Mouse (Mus musculus): ENCODE measurements around the gene Kmt2e. TPM values are rescaled to one million over a fixed set of nuclear protein-coding genes. Genes with fewer than 3 reads are reported as not detected.

The Kmt2e gene
- polyA plus RNA-seq, 1 experiment from 2014 or later = 27.5 TPM

DNA sequence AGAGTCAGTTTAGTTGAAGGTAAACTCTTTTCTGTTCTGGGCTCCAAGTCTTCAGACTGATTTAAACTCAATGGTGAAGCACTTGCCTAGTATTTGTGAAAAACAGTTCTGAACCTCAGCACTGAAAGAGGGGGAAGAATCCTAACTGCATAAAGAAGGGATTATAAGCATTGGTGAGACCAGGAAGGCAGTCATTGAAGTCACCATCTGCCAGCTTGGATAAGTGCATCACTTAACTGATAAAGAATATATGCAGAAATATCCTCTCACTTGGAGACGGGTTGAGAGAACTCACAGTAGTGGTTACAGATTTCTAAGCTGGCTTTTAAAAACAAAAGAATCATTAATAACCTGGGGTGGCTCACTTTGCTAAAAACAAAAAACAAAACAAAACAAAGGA, 6.7 kb upstream of the Kmt2e start:
- H3K4me2 ChIP-seq (ENCODE audit: low read depth, low read length) = no peak overlapping the region
- no peak overlapping the region for H3K9ac ChIP-seq (replicated peaks)
- peaks cover 46% of the 10 kb centered on the region for H3K4me1 ChIP-seq (ENCODE audit: insufficient read depth)
- no peaks in the 10 kb centered on the region for H3K9me3 ChIP-seq (ENCODE audit: low read length)
- WGBS (ENCODE audit: insufficient replicate concordance) = 49% methylated on average over 1 of the region's 1 CpGs
- no peak for DNase-seq
- TF ChIP-seq CTCF (IDR thresholded peaks at IDR 0.05; ENCODE audit: low read depth) (no peak), EP300 (IDR thresholded peaks at IDR 0.05; ENCODE audit: low read depth) (0 out of 2 replicates have a peak, but pooled peaks have one; percentile 20)
- H3K36me3 ChIP-seq (replicated peaks; ENCODE audit: insufficient read depth, low read length) = peaks cover 28% of the 10 kb centered on the region
- no peak overlapping the region for H3K27ac ChIP-seq (ENCODE audit: low read depth)
- ATAC-seq = no peak
- no peak overlapping the region for H3K4me3 ChIP-seq (ENCODE audit: low read depth, low read length)
- H3K27me3 ChIP-seq (ENCODE audit: insufficient read depth, low read length) = no peaks in the 10 kb centered on the region

DNA sequence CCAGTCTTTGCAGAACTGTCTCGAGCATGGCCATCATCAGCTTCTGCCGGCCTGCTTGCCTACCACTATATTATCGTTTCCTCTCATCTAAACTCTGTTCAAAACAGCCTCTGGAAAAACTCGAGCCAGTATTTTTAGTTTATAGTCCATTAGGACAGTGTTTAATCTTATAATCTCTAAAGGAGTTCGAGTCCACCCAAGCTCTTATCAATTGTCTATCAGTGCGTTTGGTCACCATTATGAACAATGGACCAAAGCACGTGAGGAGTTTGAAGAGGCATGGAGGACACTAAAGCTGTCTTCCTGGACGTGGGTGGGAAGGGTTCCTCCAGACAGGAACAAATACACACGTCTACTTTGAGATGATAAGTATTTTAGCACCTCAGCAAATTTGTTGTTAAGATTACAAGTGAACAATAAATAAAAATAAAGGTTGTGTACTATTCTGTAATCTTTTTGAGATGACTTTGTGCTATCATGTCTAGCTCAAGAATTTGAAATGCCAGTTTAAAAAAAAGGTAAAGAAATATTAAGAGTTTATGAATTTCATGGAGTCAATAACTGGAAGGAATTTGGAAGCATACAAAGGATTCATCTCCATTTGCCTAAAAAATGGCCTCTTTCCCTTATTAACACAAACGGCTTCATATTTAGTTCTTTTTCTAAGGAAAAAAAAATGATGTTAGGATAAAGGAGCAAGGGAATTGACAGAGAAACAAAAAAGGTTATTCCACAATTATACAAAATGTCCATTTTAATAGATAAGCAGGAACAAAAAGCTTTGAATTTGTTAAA, 3.0 kb upstream of the Kmt2e start:
- Histone ChIP-seq H3K4me3 (ENCODE audit: low read depth, low read length) (peak overlapping the region; percentile 91), H3K27ac (ENCODE audit: low read depth) (peak overlapping the region; percentile 49; the same call in 1 of the 2 replicates), H3K4me2 (ENCODE audit: low read depth, low read length) (peak overlapping the region; percentile 82), H3K9me3 (ENCODE audit: low read length) (no peaks in the 10 kb centered on the region), H3K27me3 (ENCODE audit: insufficient read depth, low read length) (no peaks in the 10 kb centered on the region), H3K9ac (replicated peaks) (peak overlapping the region; percentile 59), H3K36me3 (replicated peaks; ENCODE audit: insufficient read depth, low read length) (0 out of 2 replicates have a peak, but pooled peaks cover 8% of the 10 kb centered on the region), H3K4me1 (ENCODE audit: insufficient read depth) (peaks cover 40% of the 10 kb centered on the region)
- WGBS (ENCODE audit: insufficient replicate concordance) = 8% methylated on average over 10 of the region's 10 CpGs
- no peak for TF ChIP-seq EP300 (IDR thresholded peaks at IDR 0.05; ENCODE audit: low read depth)
- TF ChIP-seq CTCF (IDR thresholded peaks at IDR 0.05; ENCODE audit: low read depth) = no peak
- no peak for ATAC-seq
- no peak for DNase-seq

DNA sequence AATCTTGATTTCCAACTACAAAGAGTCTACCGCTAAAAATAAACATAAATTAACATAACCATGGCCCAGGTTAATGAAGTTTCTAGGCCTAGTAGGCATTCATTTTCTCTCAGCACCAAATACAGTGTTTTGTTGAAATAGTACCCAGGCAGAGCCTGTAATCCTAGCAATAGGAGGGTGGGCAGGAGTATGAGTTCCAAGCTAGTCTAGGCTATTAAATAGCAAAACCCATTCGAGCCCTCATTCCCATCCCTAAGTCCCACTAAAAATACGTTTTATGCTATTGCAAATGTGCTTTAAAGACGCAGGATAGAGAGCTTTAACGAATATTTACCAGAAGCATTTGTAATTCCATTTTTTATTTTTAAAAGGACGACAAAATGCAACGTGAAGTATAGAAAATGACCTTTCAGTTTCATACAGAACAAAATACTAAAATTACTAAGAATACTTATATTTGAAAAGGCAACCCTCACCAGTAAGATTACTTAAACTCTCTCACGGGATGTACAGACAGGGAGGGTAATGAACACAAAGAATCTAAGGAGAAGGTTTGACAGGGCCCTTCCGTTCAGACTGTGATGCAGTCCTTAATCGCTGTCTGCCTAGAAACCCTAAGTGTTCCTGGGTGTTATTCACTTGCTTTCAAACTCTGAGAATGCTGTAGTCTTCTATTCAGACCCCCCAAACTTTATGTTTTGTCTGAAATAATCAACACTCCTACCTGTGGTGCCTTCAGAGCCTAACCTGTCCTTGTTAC, 2.1 kb upstream of the Kmt2e start:
- DNase-seq (no peak), ATAC-seq (no peak)
- H3K36me3 ChIP-seq (replicated peaks; ENCODE audit: insufficient read depth, low read length) = 0 out of 2 replicates have a peak, but pooled peaks cover 8% of the 10 kb centered on the region
- WGBS (ENCODE audit: insufficient replicate concordance) = 2% methylated on average over 10 of the region's 10 CpGs
- no peaks in the 10 kb centered on the region for H3K9me3 ChIP-seq (ENCODE audit: low read length)
- peak overlapping the region; percentile 100 for H3K27ac ChIP-seq (ENCODE audit: low read depth)
- peak overlapping the region; percentile 82 for H3K4me2 ChIP-seq (ENCODE audit: low read depth, low read length)
- H3K4me1 ChIP-seq (ENCODE audit: insufficient read depth) = peaks cover 39% of the 10 kb centered on the region
- H3K27me3 ChIP-seq (ENCODE audit: insufficient read depth, low read length) = no peaks in the 10 kb centered on the region
- TF ChIP-seq EP300 (IDR thresholded peaks at IDR 0.05; ENCODE audit: low read depth) = no peak
- no peak for TF ChIP-seq CTCF (IDR thresholded peaks at IDR 0.05; ENCODE audit: low read depth)
- H3K9ac ChIP-seq (replicated peaks) = peak overlapping the region; percentile 98
- peak overlapping the region; percentile 91 for H3K4me3 ChIP-seq (ENCODE audit: low read depth, low read length)

DNA sequence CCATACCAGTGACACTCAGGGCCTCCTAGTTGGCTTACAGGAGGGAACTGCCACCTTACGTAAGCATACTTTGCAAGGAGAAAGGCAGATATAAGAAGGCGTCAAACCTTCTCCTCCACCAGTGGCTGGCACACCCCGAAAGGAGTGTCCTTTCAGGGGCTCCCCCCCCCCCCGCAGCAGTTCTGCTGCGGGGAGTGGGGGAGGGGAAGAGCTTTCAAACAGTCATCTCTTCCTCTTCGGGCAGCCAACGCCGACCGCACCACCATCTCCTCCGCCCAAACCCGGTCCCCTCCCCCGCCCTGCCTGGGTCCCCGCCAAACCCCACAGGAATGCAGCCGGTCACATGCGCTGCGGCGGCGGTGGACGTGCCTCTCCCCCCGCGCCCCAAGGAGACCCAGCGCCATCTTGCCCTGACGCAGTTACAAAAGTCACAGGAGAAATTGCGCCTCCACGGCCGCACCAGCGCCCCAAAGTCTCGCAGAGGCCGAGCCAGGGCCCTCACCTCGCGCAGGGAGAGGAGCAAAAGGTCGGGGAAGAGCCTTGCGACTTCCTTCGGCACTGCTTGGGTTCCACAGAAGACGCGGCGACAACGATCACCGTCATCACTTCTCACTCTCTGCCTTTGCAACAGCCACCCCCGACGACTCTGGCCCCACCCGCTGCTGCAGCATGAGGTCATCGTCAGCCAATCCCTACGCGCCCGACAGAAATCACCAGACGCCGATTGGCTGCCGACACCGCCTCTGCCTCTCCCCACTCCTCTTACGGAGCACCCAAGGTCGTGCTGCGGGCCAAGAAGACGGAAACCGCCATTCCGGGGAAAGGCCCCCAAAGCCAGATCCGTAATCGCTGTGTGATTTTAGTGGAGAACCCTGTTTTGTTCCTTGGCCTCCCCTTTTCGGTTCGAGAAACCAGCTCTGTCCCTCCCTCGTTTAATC, 1.3 kb upstream of the Kmt2e start:
- no peaks in the 10 kb centered on the region for H3K27me3 ChIP-seq (ENCODE audit: insufficient read depth, low read length)
- 0 out of 2 replicates have a peak, but pooled peaks cover 2% of the 10 kb centered on the region for H3K36me3 ChIP-seq (replicated peaks; ENCODE audit: insufficient read depth, low read length)
- WGBS (ENCODE audit: insufficient replicate concordance) = under 1% methylated on average over 61 of the region's 61 CpGs
- peak; percentile 98 for DNase-seq
- H3K4me2 ChIP-seq (ENCODE audit: low read depth, low read length) = peak overlapping the region; percentile 94
- H3K27ac ChIP-seq (ENCODE audit: low read depth) = peak overlapping the region; percentile 100
- peak overlapping the region; percentile 91 for H3K4me3 ChIP-seq (ENCODE audit: low read depth, low read length)
- peaks cover 33% of the 10 kb centered on the region for H3K4me1 ChIP-seq (ENCODE audit: insufficient read depth)
- H3K9ac ChIP-seq (replicated peaks) = peak overlapping the region; percentile 98
- no peaks in the 10 kb centered on the region for H3K9me3 ChIP-seq (ENCODE audit: low read length)
- TF ChIP-seq CTCF (IDR thresholded peaks at IDR 0.05; ENCODE audit: low read depth) = no peak
- no peak; the same call in 1 of the 2 replicates for TF ChIP-seq EP300 (IDR thresholded peaks at IDR 0.05; ENCODE audit: low read depth)
- ATAC-seq = peak; percentile 86

DNA sequence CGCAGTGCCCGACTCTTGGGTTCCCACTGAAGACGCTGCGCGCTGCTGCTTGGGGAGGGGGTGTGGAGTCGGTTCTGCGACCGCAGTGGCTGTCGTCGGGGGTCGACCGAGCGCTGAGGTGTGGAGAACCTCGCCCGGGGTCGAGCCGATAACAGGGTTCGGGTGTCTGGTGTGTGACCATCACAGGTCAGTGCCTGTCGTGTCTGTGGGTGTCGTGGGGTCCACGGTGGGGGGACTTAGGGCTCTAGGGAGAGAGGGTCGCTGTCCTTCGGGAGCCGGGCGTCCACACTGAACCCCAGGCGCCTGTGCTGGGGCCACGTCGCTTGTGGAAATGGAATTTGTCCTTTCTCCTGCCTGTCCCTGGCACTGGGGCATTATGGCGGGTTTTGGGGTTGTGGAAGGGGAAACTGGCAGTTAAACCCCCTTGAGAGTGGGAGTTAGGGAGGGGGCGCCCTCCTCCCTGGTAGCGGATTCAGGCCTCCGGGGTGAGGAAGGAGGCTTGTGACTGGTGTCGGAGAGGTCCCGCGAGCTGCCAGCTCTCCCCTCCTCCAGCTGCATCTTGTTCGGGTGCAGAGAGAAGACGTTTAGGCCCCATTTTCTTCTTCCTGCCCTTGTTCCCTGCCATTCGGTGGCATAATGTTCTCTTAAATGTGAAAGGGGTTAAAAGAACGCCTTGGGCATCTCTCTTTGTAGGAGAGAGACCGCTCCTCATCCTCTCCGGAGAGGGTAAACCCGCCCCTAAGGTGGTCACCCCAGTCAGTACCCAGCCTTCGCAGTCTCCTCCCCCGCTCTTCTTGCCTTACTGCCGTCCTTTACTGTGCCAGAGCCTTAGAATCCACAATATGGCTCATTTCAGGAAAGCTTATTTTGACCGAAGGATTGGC, 599 bp downstream of the Kmt2e start:
- no peaks in the 10 kb centered on the region for H3K9me3 ChIP-seq (ENCODE audit: low read length)
- DNase-seq (peak; percentile 65), ATAC-seq (no peak)
- H3K4me2 ChIP-seq (ENCODE audit: low read depth, low read length) = peak overlapping the region; percentile 94
- 0 out of 2 replicates have a peak, but pooled peaks cover 2% of the 10 kb centered on the region for H3K36me3 ChIP-seq (replicated peaks; ENCODE audit: insufficient read depth, low read length)
- peak overlapping the region; percentile 98 for H3K9ac ChIP-seq (replicated peaks)
- peak overlapping the region; percentile 100 for H3K27ac ChIP-seq (ENCODE audit: low read depth)
- TF ChIP-seq CTCF (IDR thresholded peaks at IDR 0.05; ENCODE audit: low read depth) (no peak; the same call in 1 of the 2 replicates), EP300 (IDR thresholded peaks at IDR 0.05; ENCODE audit: low read depth) (no peak)
- WGBS (ENCODE audit: insufficient replicate concordance) = 0% methylated on average over 46 of the region's 46 CpGs
- peaks cover 28% of the 10 kb centered on the region for H3K4me1 ChIP-seq (ENCODE audit: insufficient read depth)
- peak overlapping the region; percentile 91 for H3K4me3 ChIP-seq (ENCODE audit: low read depth, low read length)
- H3K27me3 ChIP-seq (ENCODE audit: insufficient read depth, low read length) = no peaks in the 10 kb centered on the region
